ENCODE assay signal across 8 mouse cellular contexts in the genomic region with DNA sequence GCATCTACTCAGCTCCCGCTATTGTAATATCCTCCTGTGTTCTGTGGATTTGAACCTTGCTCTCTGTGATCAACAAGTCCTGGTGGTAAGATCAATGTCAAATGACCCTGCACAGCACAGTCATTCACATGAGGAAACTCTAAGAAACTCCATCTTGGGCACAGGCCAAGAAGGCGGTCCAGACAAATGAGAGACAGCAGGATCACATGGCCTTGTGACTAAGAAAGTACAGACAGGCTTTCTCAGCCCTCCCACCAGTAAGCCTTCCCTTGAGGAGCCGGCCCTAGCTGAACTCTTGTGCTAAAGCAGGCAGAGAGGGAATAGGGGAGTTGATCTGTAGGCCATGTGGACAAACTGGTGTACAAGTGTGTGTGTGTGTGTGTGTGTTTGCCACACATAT. TPM values are rescaled to one million over a fixed set of nuclear protein-coding genes. Genes with fewer than 3 reads are reported as not detected.
A peak's percentile ranks its signal among the peaks of the same experiment; 100 is the strongest.
DNase-seq lines count a peak whose midpoint lies in the region; ATAC-seq and TF ChIP-seq lines count a peak whose summit lies in the region.

No protein-coding gene starts in this region.

- H3K9me3 ChIP-seq in neural tube, embryonic 11.5 days (ENCODE audit: control insufficient read depth, low read length), result no peaks in the 10 kb centered on the region
- no peaks in the 10 kb centered on the region for H3K9me3 ChIP-seq in neural tube, embryonic 15.5 days (replicated peaks)

- H3K36me3 ChIP-seq in neural tube, embryonic 11.5 days (ENCODE audit: control insufficient read depth, insufficient read depth, low read length), result no peaks in the 10 kb centered on the region
- H3K36me3 ChIP-seq in neural tube, embryonic 15.5 days, result no peaks in the 10 kb centered on the region

- no peaks in the 10 kb centered on the region for H3K27me3 ChIP-seq in neural tube, embryonic 11.5 days (ENCODE audit: control insufficient read depth, insufficient read depth, low read length)
- H3K27me3 ChIP-seq in neural tube, embryonic 15.5 days (replicated peaks), result no peaks in the 10 kb centered on the region

- H3K4me2 ChIP-seq in neural tube, embryonic 11.5 days (ENCODE audit: low read depth), result no peak overlapping the region
- no peak overlapping the region for H3K4me2 ChIP-seq in neural tube, embryonic 15.5 days

- H3K9ac ChIP-seq in neural tube, embryonic 11.5 days (ENCODE audit: low read length), result no peak overlapping the region
- H3K9ac ChIP-seq in neural tube, embryonic 15.5 days (replicated peaks), result no peak overlapping the region

- peak; percentile 35 for DNase-seq in neural tube, embryonic 11.5 days (ENCODE audit: low spot score)
- DNase-seq in kidney, adult 9 months, result peak; percentile 55
- peak; percentile 44 for DNase-seq in ovary, postnatal 36 days (ENCODE audit: low spot score)
- DNase-seq in embryo, embryonic 11 days, result no peak
- no peak for DNase-seq in T-cell, adult 2 months (ENCODE audit: low spot score)
- DNase-seq in left cerebral cortex, adult 11 months (ENCODE audit: low spot score), result no peak

- no peak for TF ChIP-seq POLR2A in embryonic fibroblast, embryonic 13.5 days (IDR thresholded peaks at IDR 0.05; ENCODE audit: low read depth, low read length)

- H3K4me3 ChIP-seq in neural tube, embryonic 11.5 days (ENCODE audit: low read depth, low read length), result no peak overlapping the region
- H3K4me3 ChIP-seq in neural tube, embryonic 15.5 days (replicated peaks), result no peak overlapping the region
- H3K4me3 ChIP-seq in embryonic fibroblast, embryonic 13.5 days (ENCODE audit: insufficient read depth, low read length), result no peak overlapping the region

- no peak for ATAC-seq in neural tube, embryonic 11.5 days (ENCODE audit: insufficient read depth, low FRiP score, low TSS enrichment)
- ATAC-seq in neural tube, embryonic 15.5 days (ENCODE audit: low FRiP score), result no peak

- 82% methylated on average over 3 of the region's 3 CpGs for WGBS in neural tube, embryonic 11.5 days
- 80% methylated on average over 3 of the region's 3 CpGs for WGBS in neural tube, embryonic 15.5 days

- no peak overlapping the region for H3K27ac ChIP-seq in neural tube, embryonic 11.5 days (ENCODE audit: low read depth, low read length)
- H3K27ac ChIP-seq in neural tube, embryonic 15.5 days (replicated peaks), result no peak overlapping the region
- H3K27ac ChIP-seq in embryonic fibroblast, embryonic 13.5 days (ENCODE audit: insufficient read depth, low read length), result peak overlapping the region; percentile 75

- no peak for TF ChIP-seq CTCF in embryonic fibroblast, embryonic 13.5 days (IDR thresholded peaks at IDR 0.05; ENCODE audit: borderline replicate concordance, insufficient read depth, low read length)

- H3K4me1 ChIP-seq in neural tube, embryonic 11.5 days (ENCODE audit: control insufficient read depth, insufficient read depth, low read length), result no peaks in the 10 kb centered on the region
- H3K4me1 ChIP-seq in neural tube, embryonic 15.5 days, result peaks cover 26% of the 10 kb centered on the region
- peaks cover 7% of the 10 kb centered on the region for H3K4me1 ChIP-seq in embryonic fibroblast, embryonic 13.5 days (ENCODE audit: control insufficient read depth, insufficient read depth, low read length)

RNA-seq across cellular contexts. Expression of gene Ptprm, which starts 49.4 kb away (rescaled TPM):
- 12.7 and 13.7 TPM in 2 replicates for polyA plus RNA-seq in neural tube, embryonic 11.5 days (2014; fragmentation: Nextera tagmentation; extraction: Ambion mirVana)
- 21.3 and 25.3 TPM in 2 replicates for polyA plus RNA-seq in neural tube, embryonic 15.5 days (2015; fragmentation: Nextera tagmentation; extraction: Ambion mirVana)
- polyA plus RNA-seq in embryonic fibroblast, embryonic 13.5 days (2011; ENCODE audit: insufficient read length, low read depth, missing spikeins), result 28.1 and 32.2 TPM in 2 replicates

Comparison
In these comparisons a context has a peak if more than half of its experiments do, and no peak if none do; other contexts are left out.
1. DNase-seq: peak in neural tube, embryonic 11.5 days (single experiment), kidney, adult 9 months (single experiment) and ovary, postnatal 36 days (single experiment); none in embryo, embryonic 11 days (single experiment), T-cell, adult 2 months (single experiment) and left cerebral cortex, adult 11 months (single experiment).